Mouse (Mus musculus): ENCODE data around the gene Spsb1.

Gene Spsb1

DNA sequence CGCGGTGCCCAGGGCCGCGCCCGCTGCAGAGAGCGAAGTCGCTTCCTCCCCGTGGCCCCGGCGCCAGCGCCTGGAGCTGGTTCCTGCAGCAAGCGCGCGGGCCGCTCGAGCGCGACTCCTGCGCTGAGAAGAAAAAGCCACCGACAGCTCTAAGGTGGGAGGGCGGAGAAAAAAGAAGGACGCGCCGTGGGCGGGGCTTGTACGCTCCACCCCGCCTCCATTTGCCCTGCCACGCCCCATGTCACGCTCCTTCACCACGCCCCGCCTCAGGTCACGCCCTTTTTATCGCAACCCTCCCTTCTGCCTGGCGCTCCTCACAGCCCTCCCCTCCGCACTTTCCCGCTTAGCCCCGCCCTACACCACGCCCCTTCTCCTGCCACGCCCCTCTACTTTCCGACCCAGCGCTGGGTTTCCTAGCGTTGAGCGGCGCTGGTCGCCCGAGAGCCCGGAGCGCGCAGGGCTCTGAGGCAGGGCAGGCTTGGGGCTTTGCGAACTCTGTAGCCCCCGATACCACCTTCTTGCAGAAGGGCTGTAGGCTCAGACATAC is at the start of gene Spsb1:
Spsb1 (minus strand) TSS at position 151 of the 547 bp plus-strand sequence.
- peak; percentile 96 for DNase-seq (ENCODE audit: low spot score)

DNA sequence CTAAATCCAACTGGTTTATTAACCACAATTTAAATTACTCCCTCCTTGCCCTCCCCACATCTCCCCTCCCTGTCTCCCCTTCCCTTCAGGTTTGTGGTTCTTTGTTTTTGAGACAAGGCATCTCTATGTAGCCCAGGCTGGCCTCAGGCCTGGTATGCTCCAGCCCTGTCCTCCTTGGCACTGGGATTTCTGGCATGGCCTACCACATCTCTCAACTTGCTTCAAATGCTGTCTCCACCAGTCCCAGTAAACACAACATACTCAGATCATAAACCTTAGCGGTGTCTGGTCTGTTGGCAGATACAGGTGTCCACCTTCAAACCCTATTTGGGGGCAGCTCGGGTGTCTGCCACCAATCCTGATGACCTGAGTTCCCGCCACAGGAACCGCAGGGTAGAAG is 48.8 kb upstream of the Spsb1 start:
- DNase-seq (ENCODE audit: low spot score): no peak

DNA sequence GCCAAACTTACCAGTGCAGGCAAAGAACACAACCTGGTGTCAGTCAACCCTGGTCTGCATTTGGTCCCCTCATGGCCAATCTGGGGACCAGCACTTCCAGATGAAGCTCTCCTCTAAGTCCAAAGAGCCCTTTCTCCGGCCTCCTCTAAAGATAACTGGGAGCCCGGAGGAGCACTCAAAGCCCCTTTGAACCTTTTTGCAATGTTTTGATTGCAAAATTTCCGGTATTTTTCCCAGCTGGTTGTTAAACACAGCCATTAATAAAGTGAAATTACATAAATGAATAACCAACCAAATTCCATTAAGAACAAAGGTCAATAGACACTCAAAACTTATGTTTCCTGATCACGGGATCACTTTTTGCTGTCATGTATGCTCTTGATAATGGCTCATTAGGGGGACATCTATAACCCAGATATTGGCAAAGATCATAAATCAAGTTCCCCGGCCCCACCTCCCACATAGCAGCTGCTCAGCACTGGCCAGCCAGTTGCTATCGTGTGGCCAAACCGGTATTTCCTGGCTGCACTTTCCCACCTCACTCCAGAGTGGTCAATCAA is 48.3 kb upstream of the Spsb1 start:
- DNase-seq (ENCODE audit: low spot score): peak; percentile 61

DNA sequence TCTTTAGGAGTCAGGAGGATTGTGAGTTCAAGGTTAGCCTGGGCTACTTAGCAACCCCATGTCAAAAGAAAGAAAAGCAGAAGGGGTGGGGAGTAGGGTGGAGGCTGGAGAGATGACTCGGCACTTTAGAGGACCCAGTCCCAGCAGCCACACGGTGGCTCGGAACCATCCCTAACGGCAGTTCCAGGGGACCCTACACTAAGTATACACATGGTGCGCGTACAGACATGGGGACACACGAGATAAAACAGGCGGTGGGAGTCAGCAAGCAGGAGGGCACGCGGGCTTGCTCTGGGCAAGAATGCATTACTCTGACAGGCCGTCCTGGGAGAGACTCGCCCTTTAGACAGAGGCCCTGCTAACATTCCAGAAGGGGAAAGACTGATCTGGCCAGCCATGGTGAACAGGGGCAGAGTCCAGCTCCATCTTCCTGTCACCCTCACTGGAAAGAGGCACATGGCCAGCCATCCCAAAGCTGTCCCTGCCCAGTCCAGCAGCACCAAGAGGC is 47.2 kb upstream of the Spsb1 start:
- DNase-seq (ENCODE audit: low spot score): no peak

DNA sequence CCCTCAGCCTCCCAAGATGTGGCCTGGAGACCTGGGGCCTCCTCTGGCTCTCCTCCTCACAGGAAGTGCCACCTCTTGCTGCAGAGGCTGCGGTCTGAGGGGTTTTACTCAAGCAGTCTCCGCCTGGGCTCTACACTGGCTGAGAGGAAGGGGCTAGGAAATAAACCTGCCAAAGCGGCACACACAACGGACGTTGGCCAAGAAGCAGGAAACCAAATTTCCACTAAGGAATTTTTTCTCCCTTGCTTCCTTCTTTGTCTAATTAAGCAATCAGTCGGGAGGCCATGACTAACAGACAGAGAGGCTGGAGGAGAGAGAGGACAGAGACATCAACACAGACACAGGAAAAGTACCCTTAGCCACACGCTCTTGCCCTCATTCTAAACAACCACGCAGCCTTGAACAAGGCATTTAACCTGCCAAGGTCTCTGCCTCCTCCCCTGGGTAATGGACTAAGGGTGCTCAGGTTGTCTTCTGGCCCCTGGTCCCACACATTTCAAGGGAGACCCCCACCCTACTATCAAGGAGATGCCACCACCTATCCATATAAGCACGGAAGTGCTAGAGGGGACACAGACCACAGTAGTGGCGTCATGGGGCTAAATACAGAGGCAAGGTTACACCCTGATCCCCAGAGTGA is 46.5 kb upstream of the Spsb1 start:
- no peak for DNase-seq (ENCODE audit: low spot score)

DNA sequence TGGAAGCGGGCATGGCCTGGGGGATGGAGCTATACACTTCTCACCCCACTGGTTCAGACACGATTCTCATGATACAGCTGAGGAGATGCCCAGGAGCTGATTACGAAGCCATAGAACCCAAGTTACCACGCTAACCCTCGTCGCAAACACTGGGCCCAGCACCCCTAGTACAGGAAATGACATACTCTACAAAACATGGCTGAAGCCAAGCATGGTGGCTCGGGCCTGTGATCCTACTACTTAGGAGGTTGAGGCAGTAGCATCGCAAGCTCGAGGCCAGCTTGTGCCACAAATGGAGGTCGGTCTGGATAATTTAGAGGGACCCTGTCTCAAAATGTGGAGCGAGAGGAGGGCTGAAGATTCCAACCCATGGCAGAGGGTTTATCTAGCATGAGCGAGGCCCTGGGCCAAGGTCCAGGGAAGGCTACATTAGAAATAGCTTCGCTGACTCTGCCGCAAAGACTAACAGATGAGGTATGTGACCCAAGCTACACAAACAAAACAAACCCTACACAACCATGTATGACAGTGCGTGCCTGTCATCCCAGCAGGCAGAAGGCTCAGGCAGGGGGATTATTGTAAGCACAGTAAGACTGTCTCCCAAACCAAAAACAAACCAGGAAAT is 45.2 kb upstream of the Spsb1 start:
- no peak for DNase-seq (ENCODE audit: low spot score)

DNA sequence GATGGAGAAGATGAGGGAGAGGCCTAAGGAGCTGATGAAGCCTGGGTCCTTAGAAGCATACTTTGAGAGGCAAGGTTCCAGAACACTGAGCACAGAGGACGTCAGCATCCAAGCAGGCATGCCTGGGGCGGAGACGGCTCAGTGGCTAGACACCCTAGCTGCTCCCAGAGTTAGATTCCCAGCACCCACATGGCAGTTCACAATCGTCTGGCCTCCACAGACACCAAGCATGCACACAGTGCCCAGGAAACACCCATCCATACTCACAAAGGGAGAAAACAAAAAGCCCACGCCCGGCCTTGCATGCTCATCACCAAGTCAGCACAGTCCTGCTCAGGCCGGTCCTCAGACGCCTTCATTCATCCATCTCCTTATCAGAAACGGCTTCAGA is 44.7 kb upstream of the Spsb1 start:
- no peak for DNase-seq (ENCODE audit: low spot score)

DNA sequence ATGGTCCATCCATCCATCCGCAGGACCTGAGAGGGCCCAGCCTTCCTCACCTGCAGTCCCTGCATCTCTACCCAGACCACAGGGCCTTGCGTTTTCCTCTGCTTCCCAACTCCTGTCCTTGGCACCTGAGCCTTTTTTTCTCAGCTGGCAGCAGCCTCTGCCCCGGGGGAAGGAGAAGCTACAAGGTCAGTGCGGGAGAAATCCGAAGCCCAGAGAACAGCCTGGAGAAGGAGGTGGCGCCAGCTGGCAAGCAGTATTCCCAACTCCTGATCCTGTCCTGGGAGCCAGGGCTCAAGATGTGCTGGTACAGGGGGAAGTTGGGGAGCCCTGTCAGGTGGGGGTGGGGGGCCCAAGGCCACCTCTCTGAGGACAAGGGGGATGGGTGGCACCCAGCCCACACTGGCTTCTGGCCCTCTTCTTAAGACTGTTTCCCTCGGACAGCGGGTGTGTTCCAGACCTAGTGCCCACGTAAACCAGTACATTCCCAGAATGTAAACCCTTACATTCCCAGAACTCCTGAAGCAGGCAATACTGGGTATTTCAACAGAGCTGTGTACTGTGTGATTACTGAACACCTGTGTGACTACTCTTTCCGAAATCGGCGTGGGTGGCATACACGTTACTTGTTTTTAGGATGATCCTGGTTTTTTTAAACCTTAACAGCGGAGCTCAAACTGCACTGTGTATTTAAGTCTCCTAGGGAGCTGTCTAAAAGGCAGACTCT is 44.1 kb upstream of the Spsb1 start:
- DNase-seq (ENCODE audit: low spot score): no peak

DNA sequence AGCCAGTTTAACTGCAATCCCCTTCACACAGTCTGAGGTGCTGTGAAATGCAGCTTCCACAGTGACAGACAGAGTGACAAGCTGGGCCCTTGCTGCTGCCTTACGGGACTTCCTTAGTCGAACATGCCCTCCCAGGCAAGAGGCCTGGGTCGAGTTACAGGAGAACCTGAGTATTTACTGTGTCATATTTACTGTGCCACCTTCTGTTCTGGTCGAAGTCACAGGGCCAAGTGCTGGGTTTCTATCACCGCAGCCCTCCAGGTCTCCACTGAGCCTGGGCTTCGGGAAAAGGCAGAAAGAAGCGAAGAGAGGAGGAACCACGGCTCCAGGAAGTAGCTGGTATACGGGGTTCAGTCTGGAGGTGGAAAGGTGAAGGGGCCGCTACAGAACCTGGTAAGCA is 43.2 kb upstream of the Spsb1 start:
- no peak for DNase-seq (ENCODE audit: low spot score)

DNA sequence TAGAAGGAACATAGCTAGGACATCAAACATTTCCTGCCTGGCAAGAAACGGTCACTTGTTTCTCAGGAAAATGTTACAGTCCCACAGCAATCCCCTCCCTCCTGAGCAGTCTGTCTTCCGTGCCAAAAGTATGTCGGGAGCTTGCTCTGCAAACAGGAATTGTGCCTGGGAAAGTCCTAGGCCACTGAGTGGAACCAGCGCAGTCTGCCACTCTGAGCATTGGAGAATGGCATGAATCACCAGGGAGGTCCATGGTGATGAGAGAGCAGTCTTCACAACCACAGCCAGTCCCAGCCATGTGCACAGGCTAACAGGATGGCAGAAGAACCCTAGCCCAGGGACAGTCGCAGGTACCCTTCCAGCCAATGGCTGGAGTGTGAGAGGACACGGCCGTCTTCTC is 41.6 kb upstream of the Spsb1 start:
- DNase-seq (ENCODE audit: low spot score): no peak

DNA sequence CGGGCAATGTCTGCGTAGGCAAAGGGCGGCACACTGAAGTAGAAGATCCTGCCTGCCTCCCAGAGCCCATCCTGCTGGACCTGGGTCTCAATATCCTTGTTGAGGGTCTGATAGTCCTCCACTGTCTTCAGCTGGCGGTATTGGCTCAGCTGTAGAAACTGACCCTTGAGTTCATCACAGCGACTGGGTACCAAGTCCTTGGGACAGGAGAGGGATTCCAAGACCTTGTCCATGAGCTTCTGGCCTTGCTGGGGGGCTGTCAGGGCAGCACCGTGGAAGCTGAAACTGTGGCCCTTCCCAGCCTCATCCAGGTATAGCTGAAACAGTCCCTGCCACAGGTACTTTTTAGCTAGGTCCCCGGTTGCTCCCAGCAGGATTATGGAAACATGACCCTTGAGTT is 41.1 kb upstream of the Spsb1 start:
- DNase-seq (ENCODE audit: low spot score): no peak

DNA sequence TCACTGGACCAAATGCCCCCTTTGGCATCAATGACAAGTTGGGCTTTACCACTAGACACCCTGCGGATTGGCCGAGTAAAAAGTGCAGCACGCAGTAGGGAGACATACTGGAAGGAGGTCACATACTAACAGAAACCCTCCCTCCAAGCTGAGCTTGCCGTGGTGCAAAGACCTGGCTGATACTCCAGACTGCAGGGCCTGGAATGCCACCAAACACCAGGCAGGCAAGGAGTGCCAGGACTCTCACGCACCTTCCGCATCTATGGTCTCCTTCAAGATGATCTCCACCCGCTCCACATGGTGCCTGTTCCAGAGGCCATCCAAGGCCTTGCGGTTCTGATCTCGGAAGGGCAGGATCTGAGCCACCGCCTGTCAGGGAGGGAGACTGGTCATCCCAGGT is 39.4 kb upstream of the Spsb1 start:
- no peak for DNase-seq (ENCODE audit: low spot score)

DNA sequence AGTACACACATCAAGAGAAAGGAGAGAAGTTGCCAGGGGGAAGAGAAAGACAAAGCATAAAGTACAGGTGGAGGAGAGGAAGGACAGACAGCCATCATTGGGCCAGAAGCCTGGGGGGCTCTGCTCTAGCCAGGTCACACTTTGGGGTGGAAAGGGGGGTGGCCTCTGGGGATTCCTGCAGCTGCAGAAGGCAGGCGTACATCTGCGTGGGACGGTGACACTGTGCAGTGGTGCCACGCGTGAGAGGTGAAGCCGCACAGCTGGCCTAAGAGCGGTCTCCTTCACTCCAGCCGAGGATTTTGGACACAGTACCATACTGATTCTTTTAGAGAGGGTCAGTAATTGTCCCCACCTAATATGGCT is 37.8 kb upstream of the Spsb1 start:
- DNase-seq (ENCODE audit: low spot score): no peak

DNA sequence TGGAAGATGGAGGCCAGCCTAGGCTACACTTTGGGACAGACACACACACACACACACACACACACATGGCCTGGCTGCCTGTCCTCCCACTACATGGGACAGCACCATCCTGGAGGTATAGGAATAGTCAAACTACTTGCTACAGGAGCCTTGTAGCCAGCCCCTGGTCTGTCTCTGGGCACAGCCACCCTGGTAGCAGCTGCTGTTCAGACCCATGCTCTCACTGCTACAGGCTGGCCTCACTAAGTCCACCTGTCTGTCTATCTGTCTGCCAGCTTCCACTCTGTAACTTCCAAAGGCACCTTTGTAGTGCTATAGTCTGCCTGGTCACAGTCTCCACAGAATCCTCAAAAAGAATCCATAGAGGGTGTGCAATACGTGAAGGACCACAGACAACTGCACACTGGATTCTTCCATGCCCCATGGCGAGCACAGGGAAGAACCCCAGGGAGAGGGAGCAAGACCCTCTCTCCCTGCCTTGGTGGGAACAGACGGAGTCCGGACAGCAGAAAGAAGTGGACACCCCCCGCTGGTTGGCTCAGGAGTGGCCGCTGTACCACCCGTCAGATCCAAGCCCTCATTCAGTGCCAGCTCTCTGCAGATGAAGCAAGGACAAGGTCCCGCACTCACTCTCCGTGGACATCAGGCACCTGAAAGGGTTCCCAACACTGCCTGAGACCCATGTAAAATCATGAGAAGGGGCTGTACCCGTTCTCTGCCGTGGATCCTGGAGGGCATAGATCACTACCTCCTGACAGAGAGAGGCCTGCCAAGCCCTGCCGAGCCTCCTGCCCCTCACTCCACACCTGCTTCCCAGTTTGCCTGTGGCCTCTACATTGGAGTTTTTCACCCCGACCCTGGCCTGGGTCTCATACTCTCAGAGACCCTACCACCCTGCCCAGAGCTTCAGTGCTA is 37.2 kb upstream of the Spsb1 start:
- DNase-seq (ENCODE audit: low spot score): no peak

DNA sequence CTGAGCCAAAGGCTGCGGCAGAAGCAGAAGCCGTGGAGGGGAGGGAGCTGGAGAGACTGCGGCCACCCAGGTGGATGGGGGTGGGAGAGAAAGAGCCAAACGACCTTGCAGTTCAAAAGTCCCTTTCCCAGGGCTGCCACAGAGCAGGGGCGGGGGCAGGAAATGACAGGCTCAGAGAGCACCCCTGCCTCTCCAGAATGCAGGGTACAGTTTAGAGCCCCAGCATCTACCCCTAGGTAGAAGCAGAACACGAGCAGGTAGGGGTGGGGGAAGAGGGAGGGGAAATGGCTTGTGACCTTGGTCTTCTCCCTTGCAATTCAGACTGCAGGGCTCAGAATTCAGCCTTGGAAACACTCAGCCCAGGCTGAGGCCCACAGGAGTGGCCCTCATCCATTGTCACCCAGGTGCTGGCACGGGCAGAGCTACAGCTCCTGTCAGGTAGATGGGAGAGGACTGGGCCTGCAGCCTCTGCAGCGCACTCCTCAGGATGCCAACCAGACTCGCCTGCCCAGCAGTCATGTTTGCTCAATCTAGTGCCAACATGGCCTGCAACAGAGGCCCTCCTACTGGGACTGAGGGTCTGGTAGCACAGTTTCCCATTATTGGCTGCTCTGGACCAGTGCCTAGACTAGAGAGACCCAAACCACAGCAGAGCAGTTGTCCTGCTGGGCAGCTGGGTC is 36.3 kb upstream of the Spsb1 start:
- DNase-seq (ENCODE audit: low spot score): no peak

DNA sequence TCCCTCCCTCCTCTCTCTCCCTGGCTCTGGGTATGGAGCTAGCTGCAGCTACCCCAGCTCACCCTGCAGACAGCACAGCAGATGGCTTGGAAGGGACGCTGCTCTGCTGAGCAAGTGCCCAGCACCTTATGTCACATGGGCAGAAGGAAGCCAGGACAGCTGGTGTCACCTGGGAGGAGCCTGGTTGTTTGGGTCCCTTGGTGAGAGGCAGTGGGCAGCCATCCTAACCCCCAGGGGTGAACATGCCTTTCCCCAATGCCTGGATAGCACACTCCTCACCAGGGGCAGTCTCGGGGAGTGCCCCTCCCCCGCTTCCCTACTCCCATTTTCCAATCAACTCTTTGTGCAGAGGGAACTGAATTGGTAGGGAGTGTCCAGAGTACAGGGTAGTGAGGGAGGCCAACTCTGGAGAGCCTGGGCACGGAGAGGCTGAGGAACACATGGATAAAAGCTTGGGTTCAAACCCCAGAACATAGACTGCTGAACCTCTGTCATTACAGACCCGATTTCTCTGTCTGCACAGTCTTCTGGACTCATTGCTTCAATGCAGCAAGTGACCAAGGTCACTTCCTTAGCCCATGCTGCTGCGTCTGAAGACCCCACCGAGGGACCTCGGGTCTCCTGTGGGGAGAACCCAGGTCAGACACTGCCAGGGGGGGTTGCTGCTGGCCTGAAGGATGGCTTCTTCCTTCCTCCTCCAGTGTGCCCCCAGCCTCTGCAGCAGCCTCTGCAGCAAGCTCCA is 35.5 kb upstream of the Spsb1 start:
- DNase-seq (ENCODE audit: low spot score): peak; percentile 75

DNA sequence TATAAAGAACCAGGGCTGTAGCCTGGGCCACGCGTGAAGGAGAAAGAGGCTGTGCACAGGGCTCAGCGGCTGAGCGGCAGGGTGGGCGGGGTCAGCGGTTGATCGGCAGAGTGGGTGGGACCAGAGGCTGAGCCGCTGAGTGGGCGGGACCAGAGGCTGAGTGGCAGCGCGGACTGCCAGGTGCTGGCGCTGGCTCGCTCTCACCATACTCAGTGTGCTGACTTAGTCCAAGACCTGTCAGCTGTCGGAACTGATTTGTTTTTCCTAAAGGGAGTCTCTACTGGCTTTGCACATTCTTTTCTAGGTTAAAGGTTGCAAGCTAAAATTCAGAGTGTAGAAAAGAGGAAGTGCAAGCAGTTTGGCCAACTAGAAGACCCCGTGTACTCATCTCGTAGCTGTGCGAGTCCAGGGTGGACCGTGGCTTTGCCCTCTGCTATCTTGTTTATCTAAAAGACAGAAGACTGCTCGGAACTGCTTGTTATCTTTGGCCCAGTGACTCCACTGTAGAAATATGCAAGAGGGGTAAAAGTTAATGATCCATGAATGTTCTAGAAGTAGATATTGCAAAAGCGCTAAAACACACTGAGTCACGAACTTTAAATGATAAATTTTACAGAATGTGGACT is 34.2 kb upstream of the Spsb1 start:
- DNase-seq (ENCODE audit: low spot score): peak; percentile 94

DNA sequence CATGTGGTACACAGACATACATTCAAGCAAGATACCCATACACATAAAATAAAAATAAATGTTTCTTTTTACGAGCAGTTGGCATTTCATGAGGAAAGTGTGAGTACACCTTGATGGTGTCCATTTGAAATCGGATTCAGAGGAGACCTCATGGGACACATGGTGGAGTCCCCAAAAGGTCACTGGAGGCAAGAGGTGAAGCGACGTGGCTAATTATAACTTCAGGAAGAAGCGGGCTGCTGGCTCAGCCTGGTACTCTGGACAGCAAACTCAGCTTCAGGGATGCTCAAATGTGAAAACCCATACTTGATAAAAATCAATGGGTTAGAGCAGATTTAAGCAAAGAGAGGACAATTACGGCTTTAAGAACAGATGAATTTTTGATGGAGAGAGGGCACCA is 33.5 kb upstream of the Spsb1 start:
- no peak for DNase-seq (ENCODE audit: low spot score)

DNA sequence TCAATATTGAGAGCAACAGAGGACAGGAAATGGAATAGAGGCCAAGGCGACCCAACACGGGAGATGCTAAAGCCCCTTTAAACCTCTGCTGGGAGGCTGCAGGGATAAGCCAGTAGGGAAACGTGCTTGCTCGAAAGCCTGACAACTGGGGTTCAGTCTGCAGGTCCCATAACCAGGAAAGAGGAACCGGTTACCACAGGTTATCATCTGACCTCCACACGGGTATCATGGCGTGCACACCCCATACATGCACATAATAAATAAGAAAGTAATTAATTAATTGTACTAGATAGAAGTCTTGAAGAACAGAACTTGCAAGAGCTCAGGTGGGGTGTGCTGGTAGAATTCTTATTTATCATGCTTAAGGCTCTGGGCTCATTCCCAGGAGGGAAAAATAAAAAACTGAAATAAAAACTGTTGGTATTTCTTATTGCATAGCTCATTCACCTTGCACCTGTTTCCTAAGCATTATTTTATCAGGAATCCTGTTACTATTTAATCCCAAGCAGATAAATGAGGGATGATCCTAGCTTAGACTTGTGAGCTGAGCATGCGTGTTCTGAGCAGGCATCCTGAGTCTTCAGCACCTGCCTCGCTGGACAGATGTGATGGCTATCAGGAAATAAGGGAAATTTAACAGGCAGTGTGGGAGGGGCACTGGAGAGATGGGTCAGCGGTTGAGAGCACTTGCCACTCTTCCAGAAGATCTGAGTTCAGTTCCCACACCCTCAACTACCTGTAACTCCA is 32.0 kb upstream of the Spsb1 start:
- no peak for DNase-seq (ENCODE audit: low spot score)
